Mouse (Mus musculus): ENCODE results near the gene Rreb1. TPM values are rescaled to one million over a fixed set of nuclear protein-coding genes. Genes with fewer than 3 reads are reported as not detected.

Gene Rreb1
- polyA plus RNA-seq, 1 experiment from 2014 or later, result 10.0 TPM

GRCm38 (mm10) chr13:37898772-37899171, 120.6 kb downstream of the Rreb1 start:
- Histone ChIP-seq H3K4me1 (ENCODE audit: insufficient read depth, low read depth, low read length) (no peaks in the 10 kb centered on the region), H3K9ac (replicated peaks; ENCODE audit: low read depth) (no peak overlapping the region), H3K9me3 (ENCODE audit: low read length) (no peaks in the 10 kb centered on the region), H3K27me3 (replicated peaks; ENCODE audit: insufficient read depth, low read length) (no peaks in the 10 kb centered on the region), H3K4me3 (ENCODE audit: low read depth, low read length) (no peak overlapping the region), H3K36me3 (ENCODE audit: insufficient read depth, low read length) (peaks cover 32% of the 10 kb centered on the region), H3K4me2 (replicated peaks; ENCODE audit: low read depth, low read length) (no peak overlapping the region), H3K27ac (ENCODE audit: low read length) (no peak overlapping the region)
- 62% methylated on average over 5 of the region's 5 CpGs for WGBS
- no peak for TF ChIP-seq EP300 (IDR thresholded peaks at IDR 0.05)
- no peak for TF ChIP-seq CTCF (IDR thresholded peaks at IDR 0.05)
- DNase-seq (ENCODE audit: low spot score) (no peak), ATAC-seq (no peak)

- Histone ChIP-seq H3K36me3 (ENCODE audit: insufficient read depth, low read length) (peaks cover 35% of the 10 kb centered on the region), H3K27ac (ENCODE audit: low read length) (no peak overlapping the region), H3K4me2 (replicated peaks; ENCODE audit: low read depth, low read length) (no peak overlapping the region), H3K4me1 (ENCODE audit: insufficient read depth, low read depth, low read length) (no peaks in the 10 kb centered on the region), H3K9me3 (ENCODE audit: low read length) (no peaks in the 10 kb centered on the region), H3K4me3 (ENCODE audit: low read depth, low read length) (no peak overlapping the region), H3K9ac (replicated peaks; ENCODE audit: low read depth) (no peak overlapping the region), H3K27me3 (replicated peaks; ENCODE audit: insufficient read depth, low read length) (no peaks in the 10 kb centered on the region)
- TF ChIP-seq EP300 (IDR thresholded peaks at IDR 0.05), result no peak
- TF ChIP-seq CTCF (IDR thresholded peaks at IDR 0.05), result no peak
- DNase-seq (ENCODE audit: low spot score), result no peak
- 87% methylated on average over 3 of the region's 3 CpGs for WGBS
- ATAC-seq, result no peak
Measured at GRCm38 (mm10) chr13:37903036-37903435, 124.8 kb downstream of the Rreb1 start.

DNA sequence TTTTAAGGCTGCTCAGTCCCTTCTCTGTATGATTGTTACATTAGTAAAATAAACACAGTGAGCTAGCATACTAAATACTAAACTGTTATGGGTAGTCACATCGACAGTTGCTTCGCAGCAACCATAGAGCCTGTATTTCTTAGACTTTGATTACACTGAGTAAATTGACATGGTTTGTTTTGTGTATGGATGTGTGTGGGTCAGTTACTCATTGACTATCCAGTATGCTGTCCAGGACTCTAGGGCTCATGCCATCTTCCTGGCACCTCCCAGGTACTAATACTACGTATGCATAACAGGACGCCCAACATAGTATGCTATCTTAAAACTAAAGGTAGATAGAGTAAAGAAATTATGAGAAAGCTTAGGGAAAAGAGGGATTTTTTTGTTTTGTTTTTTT, 125.3 kb downstream of the Rreb1 start:
- WGBS, result 91% methylated on average over 4 of the region's 4 CpGs

DNA sequence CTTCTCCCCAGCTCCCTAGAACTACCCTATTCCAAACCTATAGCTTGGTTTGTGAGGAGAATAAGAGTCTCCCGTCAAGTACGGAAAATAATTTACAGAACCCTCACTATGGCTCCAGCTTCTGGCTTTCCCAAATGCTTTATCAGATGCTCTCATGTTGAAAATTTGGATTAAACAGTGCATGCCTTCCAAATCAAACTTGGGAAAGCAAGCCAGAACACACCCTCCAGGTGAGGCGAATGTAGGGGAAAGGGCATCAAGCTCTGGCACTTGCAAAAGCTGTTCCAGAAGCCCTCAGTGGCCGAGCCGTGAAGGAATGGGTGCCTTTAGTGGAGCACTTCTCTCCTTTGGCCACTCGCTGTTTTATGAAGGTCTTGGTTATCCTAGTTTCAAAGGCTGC, 126.2 kb downstream of the Rreb1 start:
- peak; percentile 32; the same call in 1 of the 2 replicates for ATAC-seq
- Histone ChIP-seq H3K27ac (ENCODE audit: low read length) (peak overlapping the region; percentile 66), H3K27me3 (replicated peaks; ENCODE audit: insufficient read depth, low read length) (no peaks in the 10 kb centered on the region), H3K4me3 (ENCODE audit: low read depth, low read length) (no peak overlapping the region), H3K4me2 (replicated peaks; ENCODE audit: low read depth, low read length) (no peak overlapping the region), H3K9me3 (ENCODE audit: low read length) (no peaks in the 10 kb centered on the region), H3K36me3 (ENCODE audit: insufficient read depth, low read length) (peaks cover 34% of the 10 kb centered on the region), H3K9ac (replicated peaks; ENCODE audit: low read depth) (no peak overlapping the region), H3K4me1 (ENCODE audit: insufficient read depth, low read depth, low read length) (peaks cover 4% of the 10 kb centered on the region; the same call in 1 of the 2 replicates)
- 59% methylated on average over 6 of the region's 6 CpGs for WGBS
- TF ChIP-seq EP300 (IDR thresholded peaks at IDR 0.05) (no peak), CTCF (IDR thresholded peaks at IDR 0.05) (no peak)
- DNase-seq (ENCODE audit: low spot score), result no peak

More for the DNA sequence above, 125.3 kb downstream of the Rreb1 start:
- DNase-seq (ENCODE audit: low spot score) (no peak), ATAC-seq (no peak)
- no peak overlapping the region for H3K4me2 ChIP-seq (replicated peaks; ENCODE audit: low read depth, low read length)
- no peak for TF ChIP-seq CTCF (IDR thresholded peaks at IDR 0.05)
- TF ChIP-seq EP300 (IDR thresholded peaks at IDR 0.05), result no peak
- peaks cover 35% of the 10 kb centered on the region for H3K36me3 ChIP-seq (ENCODE audit: insufficient read depth, low read length)
- H3K9me3 ChIP-seq (ENCODE audit: low read length), result no peaks in the 10 kb centered on the region
- H3K27me3 ChIP-seq (replicated peaks; ENCODE audit: insufficient read depth, low read length), result no peaks in the 10 kb centered on the region
- H3K9ac ChIP-seq (replicated peaks; ENCODE audit: low read depth), result no peak overlapping the region
- H3K27ac ChIP-seq (ENCODE audit: low read length), result no peak overlapping the region
- H3K4me1 ChIP-seq (ENCODE audit: insufficient read depth, low read depth, low read length), result peaks cover 1% of the 10 kb centered on the region; the same call in 1 of the 2 replicates
- no peak overlapping the region for H3K4me3 ChIP-seq (ENCODE audit: low read depth, low read length)

DNA sequence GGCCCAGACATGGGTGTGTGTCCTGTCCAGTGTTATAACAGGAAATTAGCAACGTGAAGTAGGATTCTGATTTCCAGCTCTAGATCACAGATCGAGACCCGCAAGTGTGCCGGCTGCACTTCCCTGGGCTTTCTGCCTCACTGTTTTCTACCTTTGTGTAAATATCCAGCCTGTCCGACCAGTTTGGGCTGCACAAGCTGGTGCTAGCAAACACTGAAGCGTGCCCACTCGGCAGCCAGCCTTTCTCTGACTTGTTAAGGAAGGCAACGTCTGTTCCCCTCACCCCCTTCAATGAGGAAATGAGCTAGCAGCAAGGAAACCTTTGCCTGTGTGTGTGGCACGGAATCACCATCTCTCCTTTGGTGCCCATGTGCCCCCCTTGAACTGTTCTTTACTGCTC, 129.9 kb downstream of the Rreb1 start:
- Histone ChIP-seq H3K9ac (replicated peaks; ENCODE audit: low read depth) (no peak overlapping the region), H3K27me3 (replicated peaks; ENCODE audit: insufficient read depth, low read length) (no peaks in the 10 kb centered on the region), H3K4me1 (ENCODE audit: insufficient read depth, low read depth, low read length) (peaks cover 12% of the 10 kb centered on the region; the same call in 1 of the 2 replicates), H3K4me2 (replicated peaks; ENCODE audit: low read depth, low read length) (no peak overlapping the region), H3K9me3 (ENCODE audit: low read length) (no peaks in the 10 kb centered on the region), H3K36me3 (ENCODE audit: insufficient read depth, low read length) (peaks cover 33% of the 10 kb centered on the region; the same call in 1 of the 2 replicates), H3K4me3 (ENCODE audit: low read depth, low read length) (no peak overlapping the region), H3K27ac (ENCODE audit: low read length) (peak overlapping the region; percentile 76)
- DNase-seq (ENCODE audit: low spot score) (peak; percentile 88), ATAC-seq (peak; percentile 90)
- TF ChIP-seq CTCF (IDR thresholded peaks at IDR 0.05) (no peak), EP300 (IDR thresholded peaks at IDR 0.05) (0 out of 2 replicates have a peak, but pooled peaks have one; percentile 11)
- WGBS, result 60% methylated on average over 9 of the region's 9 CpGs

GRCm38 (mm10) chr13:37908493-37908892, 130.3 kb downstream of the Rreb1 start:
- peak; percentile 11; the same call in 1 of the 2 replicates for ATAC-seq
- Histone ChIP-seq H3K27me3 (replicated peaks; ENCODE audit: insufficient read depth, low read length) (no peaks in the 10 kb centered on the region), H3K4me3 (ENCODE audit: low read depth, low read length) (no peak overlapping the region), H3K9me3 (ENCODE audit: low read length) (no peaks in the 10 kb centered on the region), H3K9ac (replicated peaks; ENCODE audit: low read depth) (no peak overlapping the region), H3K36me3 (ENCODE audit: insufficient read depth, low read length) (peaks cover 30% of the 10 kb centered on the region; the same call in 1 of the 2 replicates), H3K27ac (ENCODE audit: low read length) (peak overlapping the region; percentile 76), H3K4me1 (ENCODE audit: insufficient read depth, low read depth, low read length) (peaks cover 13% of the 10 kb centered on the region; the same call in 1 of the 2 replicates), H3K4me2 (replicated peaks; ENCODE audit: low read depth, low read length) (no peak overlapping the region)
- TF ChIP-seq EP300 (IDR thresholded peaks at IDR 0.05), result no peak
- TF ChIP-seq CTCF (IDR thresholded peaks at IDR 0.05), result no peak
- no peak for DNase-seq (ENCODE audit: low spot score)
- WGBS, result 55% methylated on average over 6 of the region's 6 CpGs

Data from lung, postnatal 0 days (tissue).